Mouse (Mus musculus): ENCODE measurements around the gene Gm47985.

Gm47985 gene

DNA sequence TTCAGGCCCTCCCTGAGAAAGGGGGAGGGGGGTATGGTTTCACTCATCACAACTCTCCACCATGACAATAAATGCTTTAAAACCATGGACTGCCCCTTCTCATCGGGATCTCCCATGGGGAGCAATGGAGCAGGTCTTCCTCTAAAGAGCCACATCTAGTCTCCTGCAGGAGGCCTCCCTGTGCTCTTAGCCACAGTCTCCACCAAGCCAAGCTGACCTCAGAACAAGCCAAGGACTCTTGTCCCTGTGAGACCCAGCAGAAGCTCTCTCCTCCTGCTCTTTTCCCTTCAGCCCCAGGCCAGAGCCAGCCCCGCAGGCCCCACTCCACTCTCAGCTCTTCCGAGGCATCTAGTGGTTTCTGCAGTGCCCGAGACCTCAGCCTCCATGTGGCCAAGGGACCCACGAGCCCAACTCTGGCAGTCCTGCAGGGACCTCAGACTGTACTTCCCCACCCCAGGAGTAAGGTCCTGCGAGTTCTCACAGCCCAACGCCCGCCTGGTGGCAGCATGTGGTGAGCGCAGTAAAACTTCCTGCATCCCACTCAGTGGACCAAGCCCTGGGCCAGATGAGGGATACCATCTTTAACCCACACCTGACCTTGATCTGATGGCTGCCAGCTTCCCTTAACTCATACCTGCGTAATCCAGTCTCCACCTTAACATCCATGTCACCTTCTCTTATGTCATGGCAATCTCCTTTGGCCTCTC lies 40.4 kb downstream of the Gm47985 start:
- DNase-seq (ENCODE audit: low spot score) = no peak

DNA sequence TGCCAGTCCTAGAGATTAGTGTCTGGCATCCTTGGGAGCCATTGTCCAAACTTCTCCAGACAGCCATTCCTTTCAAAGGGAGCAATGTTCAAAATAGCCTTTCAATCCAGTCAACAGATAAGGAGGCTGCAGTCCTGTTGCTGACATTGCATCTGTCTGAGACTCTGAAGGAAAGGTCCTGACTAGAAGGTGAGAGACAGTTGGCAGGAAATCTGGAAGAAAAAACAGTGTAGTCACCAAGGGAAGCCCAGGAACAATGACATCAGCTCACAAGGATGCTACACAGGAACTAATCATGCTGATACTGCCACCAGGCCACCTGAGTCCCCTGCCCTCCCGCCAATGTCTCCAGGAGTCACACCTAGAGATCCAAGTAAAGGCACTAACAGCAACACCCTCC lies 41.0 kb downstream of the Gm47985 start:
- no peak for DNase-seq (ENCODE audit: low spot score)

DNA sequence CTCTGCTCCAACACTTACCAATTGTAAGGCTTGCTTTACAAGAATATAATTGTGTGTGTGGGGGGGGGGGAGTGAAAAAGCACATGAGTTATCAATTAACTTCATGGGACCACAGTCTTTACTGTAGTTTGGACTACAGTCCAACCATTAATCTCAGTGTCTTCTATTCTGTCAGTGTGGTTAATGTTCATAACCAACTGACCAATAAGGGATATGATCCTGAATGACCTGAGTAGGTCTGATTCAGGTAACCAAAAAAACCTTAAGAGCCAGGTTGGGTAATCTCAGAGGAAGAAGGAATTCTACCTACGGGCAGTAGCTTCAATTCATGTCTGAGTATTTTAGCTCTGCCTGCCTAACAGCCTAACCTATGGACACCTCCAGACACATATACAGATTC lies 42.2 kb downstream of the Gm47985 start:
- DNase-seq (ENCODE audit: low spot score) = no peak

- DNase-seq (ENCODE audit: low spot score) = no peak
Measured at GRCm38 (mm10) chr1:151227506-151227905, 45.2 kb downstream of the Gm47985 start.

DNA sequence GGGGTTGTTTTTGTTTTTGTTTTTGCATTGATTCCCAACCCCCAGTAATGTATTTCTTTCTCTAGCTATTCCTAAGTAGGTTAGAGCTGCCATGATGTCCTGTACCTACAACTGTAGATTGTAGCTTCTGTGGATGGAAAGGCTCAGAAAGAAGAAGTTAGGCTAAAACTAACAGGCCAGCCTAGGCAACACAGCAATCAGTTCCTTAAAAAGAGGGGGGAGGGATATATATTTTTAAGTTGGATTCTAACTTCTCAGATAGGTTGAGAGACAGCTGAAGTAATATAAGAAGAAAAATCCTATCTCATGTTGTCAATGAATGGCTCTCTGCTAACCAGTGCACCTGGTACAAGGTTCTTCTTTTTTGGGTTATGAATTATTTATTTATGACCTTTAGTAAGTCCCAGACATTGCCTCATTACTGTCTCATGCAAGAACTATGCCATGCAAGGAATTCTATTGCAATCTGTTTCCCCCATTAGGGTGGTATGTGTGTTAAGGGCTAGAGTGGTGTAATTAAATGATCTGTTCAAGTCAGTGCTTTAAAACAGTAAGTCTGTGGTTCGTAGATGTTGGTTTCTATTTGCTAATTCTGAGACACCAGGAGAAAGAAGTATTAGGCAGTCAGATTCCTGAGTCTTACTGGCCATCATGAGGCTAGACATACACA lies 46.1 kb downstream of the Gm47985 start:
- no peak for DNase-seq (ENCODE audit: low spot score)

DNA sequence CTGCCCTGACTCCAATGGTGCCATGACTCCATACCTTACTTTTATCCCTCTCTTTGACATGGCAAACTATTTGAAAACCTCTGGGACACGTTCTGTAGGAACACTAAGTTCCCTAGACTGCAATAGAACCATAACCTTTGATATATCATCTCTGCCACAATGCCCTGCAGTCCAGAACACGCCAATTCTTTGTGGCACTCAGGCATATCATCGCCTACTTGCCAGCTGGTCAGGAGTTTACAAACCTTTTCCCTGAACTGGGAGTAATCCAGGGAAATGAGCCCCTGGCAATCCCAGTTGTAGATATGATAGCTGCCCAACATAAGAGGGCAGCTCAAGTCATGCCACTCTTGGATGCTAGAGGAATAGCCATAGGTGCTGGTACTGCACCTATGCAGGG lies 50.0 kb downstream of the Gm47985 start:
- no peak for DNase-seq (ENCODE audit: low spot score)

DNA sequence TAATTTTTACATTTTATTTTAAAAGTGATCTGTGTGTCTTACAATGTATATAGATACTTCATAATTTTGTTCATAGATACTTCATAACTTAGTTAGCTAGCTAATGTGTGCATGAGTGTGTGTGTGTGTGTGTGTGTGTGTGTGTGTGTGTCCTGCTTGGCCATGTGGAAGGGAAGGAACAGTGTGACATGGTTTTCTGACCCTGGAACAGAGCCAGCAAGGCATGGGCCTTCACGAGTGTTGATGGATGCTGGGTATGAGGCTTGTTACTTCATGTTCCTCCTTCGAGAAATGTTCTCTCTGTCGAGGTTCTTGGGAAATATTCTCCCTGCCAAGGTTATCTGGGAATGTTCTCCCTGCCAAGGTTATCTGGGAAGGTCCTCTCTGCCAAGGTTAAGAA lies 51.4 kb downstream of the Gm47985 start:
- no peak for DNase-seq (ENCODE audit: low spot score)

All from ovary, postnatal 14 days (tissue).